Mouse (Mus musculus) megakaryocyte, embryonic 14.5 days (primary cell): ENCODE results near the gene C1s2.

Experiments used
- FLI1 ChIP-seq: IDR thresholded peaks from 2 replicates; pipeline ENCODE4 v1.6.1; 2012; ENCODE audit warnings: low read length, inconsistent platforms, mixed read lengths
- GATA1 ChIP-seq: IDR thresholded peaks from 3 replicates; pipeline ENCODE4 v1.6.1; 2012; ENCODE audit warnings: mixed read lengths, low read length, inconsistent platforms, borderline replicate concordance

DNA sequence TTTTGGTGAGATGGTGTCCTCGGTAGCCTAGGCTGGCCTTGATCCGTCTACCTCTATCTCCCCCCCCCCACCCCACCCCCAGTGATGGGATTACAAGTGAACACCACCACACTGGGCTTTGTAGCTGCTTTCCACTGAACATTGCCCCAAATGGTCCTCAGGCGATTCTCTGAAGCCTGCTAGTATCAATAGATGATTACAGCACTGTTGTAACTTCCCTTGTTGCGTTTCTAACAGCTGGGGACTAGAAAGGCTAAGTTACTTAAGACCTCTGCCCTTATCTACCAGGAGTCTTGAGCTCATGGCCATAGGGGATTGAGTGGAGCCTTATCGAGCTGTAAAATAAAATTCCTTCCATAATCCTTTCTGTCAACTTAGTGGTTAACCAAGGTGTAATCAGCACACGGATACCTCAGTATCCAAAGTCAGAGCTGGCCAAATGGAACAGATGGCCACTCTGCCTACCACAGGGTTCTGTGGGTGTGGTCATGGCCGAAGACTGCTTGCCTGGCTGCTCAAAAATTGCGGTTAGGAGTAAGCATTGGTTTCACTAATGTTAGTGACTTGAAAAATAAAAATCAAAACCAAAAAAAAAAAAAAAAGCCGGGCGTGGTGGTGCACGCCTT is 33.5 kb upstream of the C1s2 start:
- no peak for TF ChIP-seq FLI1
- no peak for TF ChIP-seq GATA1
